Mouse (Mus musculus) CD4-positive helper T cell, adult 2 months (primary cell): ENCODE results near the gene Zfp683.
A peak's percentile ranks its signal among the peaks of the same experiment; 100 is the strongest.

Experiments
- DNase-seq: peaks from one replicate; pipeline ENCODE4 v3.0.0-alpha.2; 2012; ENCODE audit warnings: low read depth, missing footprints, low spot score

Gene Zfp683

DNA sequence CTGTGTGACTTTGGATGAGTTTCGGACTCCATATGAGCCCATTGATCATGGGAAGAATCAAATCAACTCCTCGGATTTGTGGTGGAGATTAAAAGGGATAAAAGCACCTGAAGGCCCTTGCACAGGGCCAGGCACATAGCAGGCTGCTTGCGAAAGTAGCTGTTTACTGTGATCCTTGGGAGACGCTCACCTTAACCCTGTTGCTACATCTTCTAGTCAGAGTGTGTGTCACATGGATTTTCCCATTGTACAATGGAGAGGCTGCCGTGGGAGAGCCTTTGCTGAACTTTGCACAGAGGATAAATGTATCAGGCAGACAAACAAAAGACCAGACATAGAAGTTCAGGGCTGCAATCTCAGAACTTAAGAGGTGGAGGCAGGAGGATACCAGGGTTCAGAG, 1.7 kb upstream of the Zfp683 start:
- no peak for DNase-seq

DNA sequence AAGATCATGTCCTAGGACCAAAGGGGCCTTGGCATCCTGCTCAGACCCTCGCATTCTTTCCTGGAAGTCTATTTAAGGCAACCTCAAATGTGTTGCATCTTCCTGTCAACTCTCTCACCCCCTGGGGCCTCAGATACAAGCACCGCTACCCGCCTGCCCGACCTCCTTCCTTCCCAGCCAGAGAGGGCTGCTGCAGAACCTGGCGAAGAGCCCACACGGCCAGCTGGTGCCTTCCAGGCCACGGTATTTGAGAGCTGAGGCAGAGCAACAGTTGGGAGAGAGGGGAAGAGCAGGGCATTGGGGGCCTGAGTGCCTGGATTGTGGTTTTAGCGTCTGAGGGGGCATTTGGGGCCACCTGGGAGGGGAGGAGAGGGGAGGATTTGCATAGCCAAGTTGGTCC, 1.1 kb upstream of the Zfp683 start:
- no peak for DNase-seq

DNA sequence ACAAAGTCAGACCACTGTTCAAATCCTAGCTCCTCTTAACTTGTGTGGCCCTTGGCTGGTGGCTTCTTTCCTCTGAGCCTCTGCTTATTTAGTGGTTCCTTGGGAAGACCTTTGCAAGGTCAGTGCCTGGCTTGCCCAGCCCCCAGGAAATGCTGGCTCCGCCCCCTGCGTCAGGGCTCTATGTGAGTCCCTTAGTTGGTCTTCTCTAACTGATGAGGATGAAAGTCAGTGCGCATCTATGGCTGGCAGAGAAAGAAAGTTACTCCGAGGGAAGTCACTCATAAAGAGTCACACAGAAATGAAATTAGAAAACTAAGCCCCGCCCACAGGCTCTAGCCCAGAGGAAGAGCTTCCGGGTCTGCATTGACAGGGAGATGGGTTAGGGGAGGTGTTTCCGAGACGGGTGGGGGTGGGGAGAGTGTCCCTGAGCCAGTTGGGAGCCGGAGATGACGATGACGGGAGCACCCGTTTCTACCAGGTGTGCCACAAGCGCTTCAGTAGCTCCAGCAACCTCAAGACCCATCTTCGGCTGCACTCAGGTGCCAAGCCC, 4.6 kb downstream of the Zfp683 start:
- DNase-seq = peak; percentile 87

DNA sequence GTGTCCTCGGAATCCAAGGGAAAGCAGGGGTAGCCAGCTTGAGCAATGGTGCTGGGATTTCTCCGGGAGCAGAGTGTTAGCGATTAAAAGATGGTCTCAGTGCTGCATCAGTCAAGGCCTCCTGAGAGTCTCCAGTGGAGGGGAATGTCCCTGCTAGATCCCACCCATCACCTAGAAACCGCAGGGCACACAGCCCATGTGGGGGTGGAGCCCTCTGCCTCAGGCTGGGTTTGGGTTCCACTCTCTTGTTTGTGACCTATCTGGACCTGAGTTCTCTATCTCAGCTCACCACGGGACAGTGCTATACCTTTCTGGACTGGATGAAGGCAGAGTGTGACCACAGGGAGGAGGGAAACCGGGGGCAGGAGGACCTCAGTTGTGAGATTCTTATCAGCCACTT, 5.3 kb downstream of the Zfp683 start:
- peak; percentile 73 for DNase-seq

DNA sequence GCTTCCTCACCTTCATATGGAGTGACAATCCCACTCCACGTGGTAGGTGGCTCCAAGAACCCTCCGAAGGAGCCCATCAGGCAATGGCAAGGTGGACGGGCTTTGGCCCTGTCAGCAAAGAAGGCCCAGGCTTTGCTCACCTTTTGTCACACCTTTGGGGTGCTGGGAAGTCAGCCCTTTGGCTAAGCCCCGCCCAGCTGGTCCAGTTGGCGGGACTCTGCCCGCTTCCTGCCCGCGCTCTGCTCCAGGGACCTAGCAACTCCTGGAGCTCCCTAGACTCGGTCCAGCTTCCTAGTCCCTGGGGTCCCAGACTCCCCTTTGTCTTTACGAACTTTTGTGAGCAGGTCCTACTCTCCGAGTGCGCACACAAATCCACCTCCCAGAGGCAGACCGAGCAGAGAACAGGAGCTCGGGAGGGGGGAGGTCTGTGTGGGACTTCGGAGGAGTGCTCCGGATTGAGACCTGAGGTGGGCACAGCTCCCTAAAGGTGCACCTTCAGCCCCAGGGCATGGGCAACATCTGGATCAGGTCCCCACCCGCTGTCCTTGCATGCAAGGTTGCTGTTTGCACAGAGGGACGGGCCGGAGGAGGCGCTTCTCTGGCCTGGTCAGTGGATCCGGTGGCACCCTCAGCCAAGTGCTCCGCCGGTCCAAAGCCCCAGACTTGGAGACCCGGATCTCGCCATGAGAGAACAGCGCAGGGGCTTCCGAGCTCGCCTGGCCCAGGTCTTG, 6.7 kb downstream of the Zfp683 start, which contains the start of gene Crybg2:
Gene Crybg2 (plus strand): TSS at position 681 of the 731 bp plus-strand sequence.
- DNase-seq = no peak

DNA sequence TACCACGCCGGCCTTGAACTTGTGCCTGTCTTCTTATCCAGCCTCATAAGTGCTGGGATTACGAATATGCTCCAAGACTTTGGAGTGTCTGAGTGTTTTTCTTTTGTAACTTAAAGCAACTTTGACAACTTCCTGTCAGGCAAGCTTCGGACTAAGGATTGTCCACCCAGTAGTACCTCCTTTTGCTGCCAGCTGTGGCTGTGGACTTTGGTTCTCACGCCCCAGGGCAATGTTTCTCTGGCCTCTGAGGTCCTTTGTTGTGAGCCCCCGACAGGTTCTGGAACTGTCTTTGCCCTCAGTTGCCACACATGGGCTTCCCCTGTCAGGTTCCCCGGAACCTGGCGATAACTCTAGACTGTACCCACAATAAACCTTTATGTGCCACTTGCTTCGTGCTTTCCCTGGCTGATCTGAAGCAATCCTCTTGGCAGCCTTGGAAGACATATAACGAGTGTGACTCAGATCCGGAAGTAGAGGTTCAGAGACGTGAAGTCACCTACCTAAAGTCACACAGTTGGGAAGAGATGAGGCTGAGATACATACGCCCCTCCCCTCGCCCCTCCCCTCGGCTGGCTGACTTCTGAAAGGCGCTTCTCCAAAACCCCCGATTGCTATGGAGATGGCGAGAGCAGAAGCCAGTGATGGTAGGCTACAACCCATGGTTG, 7.7 kb downstream of the Zfp683 start:
- peak; percentile 89 for DNase-seq

DNA sequence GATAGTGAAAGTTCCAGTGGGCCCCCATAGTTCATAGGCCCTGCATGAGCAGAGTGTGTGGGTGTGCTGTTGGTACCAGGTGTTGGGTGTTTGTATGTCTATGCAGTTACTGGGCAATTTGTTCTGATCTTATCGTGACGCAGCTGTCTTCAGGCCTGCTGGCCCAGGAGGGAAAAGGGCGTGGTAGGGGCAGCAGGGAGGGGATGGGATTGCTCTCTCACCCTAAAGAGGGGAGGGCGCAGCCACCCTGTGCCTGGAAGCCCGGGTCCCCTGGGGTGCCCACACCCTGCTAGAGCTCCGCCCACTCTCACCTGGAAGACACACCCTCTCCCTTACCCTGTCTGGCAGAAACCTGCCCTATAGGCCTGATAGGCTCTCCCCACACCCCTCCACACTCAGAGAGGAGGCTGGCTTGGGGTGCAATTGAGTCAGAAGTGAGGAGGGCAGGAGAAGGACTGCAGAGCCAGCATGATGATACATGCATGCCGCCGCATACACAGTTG, 8.4 kb downstream of the Zfp683 start:
- DNase-seq = peak; percentile 78

DNA sequence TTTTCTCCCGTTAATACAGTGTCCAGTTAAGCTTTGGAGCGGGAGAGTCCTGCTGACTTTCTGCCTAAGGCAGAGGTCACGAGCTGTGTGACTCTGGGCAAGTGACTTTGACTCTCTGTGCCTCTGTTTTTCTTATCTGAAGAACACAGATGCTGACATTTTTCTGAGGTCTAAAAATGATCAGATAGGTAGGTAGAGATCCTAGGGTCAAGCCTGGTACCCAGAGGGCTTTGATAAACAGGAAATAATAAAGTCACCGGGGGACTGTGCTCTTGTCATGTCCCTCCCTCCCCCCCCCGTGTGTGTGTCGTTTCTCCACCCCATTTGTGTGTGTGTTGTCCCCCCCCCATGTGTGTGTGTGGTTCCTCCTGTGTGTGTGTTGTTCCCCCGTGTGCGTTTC, 8.9 kb downstream of the Zfp683 start:
- peak; percentile 27 for DNase-seq

DNA sequence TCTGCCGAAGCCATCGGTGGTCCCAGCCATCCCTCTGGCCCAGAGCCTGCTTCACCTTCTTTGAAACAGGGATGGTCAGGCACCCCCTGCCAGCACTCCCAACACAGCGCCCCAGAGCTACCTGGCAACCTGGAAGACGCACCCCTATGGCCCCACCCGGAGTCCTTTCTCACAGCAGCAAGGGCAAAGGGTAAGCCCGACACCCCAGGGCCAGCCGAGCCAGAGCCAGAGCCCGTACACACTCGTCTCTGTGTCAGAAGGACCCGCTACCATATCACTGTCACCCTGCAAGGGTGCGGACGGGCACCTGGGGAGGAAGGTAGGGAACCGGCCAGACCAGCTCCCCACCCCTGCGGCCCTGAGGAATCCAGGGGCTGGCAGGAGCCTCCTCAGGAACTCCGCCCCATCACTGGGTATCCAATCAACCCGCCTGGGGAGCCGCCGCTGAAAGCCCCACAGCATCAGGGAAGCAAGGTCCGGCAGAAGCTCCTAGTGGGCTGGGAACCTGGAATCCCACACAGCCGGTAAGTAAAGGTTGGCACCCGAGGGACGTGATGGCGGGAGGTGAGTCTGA, 11.9 kb downstream of the Zfp683 start:
- no peak for DNase-seq

DNA sequence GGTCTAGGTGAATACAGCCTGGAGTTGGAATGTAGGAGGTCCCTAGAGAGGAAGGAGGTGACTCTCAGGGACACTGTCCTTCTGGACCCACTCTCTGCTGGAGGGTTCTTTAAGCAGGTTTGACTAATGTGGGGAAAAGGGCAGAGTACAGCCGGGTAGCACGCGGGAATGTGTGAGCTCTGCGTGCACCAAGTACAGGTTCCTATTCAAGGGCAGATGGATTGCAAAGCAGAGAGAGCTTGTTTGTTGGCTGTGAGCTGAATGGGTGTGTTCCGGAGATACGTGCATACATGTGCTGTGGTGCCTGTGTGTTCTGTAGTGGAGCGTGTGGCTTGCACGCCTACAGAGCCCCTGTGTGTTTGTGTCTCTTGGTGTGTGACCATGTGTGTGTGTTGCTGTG, 13.7 kb downstream of the Zfp683 start:
- DNase-seq = no peak

DNA sequence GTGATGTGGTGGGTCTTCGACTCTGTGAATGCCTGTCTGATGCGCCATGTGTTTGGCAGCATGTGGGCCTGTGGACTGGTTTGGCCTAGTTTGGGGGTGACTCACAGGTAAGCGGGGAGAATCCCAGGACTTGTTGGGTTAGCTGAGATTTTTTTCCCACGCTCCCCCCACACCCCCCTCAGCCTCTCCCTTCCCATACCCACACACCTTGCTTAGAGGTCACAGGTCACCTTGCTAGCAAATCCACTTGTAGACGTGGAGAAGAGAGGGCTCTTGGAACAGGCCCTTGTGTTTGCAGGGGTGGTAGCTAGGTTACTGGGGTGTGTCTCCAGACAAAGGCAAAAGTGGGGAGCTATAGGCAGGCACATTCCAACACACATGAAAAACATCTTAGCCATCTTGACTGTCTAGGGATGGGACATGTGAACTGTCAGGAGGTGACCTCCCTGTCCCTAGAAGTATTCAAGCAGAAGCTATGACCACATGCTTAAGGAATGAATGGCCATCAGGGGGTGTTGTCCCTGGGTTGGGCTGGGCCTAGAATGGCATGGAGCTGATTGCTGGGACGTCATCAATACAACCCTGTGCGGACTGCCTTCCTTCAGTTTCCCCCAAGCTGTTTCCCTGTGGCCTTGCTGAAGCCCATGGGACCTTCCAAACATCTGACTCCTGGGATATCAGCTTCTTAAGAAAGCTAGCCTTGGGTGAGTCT, 14.4 kb downstream of the Zfp683 start:
- no peak for DNase-seq

DNA sequence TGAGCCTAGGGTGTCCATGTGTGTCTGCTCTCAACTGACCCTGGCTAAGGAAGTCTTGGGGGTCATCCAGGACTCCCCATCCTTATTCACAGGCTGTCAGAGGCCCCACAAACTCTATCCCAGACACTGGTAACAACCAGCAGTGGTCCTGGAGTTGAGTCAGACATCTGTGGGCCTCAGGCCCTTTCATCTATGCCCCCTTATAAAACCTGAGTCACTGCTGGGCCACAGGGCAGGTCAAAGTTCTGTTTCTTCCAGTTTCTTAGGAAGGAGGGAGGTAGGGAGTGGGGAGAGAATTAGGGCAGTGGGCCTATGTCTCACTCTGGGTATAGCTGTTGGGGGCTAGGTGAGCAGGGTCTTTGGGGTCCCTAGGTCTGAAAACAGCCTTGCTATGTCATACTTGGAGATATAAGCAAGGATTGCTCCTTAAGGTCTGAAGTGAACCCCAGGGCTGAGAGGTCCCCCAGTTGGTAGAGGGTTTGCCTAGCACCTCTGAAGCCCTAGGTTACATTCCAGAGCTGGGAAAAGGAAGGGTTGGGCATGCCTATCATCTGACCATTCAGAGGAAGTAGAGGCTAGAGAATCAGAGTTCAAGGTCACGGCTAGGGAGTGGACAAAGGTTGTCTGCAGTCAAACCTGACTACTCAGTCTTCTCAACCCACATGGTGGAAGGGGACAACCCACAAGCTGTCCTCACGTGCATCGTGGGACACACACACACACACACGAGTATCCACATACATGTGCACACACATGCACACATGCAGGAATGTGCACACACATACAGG, 15.3 kb downstream of the Zfp683 start:
- no peak for DNase-seq

DNA sequence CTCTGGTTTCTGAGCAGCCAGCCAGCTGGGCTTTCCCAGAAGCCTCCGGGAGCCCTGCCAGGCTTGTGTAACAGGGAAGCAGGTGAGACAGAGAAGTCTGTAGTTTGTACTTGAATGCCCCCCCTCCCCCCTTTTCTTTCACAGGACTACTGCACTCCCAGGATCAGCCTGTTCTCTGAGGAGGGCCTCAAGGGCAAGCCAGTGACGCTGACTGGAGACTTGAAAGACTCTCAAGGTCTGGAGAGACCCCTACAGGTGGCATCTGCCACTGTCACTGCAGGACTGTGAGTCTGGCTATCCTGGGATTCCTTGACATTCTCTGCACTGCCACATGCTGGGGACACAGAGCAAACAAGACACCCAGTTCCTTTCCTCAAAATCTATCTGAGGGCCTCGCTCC, 25.1 kb downstream of the Zfp683 start:
- peak; percentile 74 for DNase-seq

DNA sequence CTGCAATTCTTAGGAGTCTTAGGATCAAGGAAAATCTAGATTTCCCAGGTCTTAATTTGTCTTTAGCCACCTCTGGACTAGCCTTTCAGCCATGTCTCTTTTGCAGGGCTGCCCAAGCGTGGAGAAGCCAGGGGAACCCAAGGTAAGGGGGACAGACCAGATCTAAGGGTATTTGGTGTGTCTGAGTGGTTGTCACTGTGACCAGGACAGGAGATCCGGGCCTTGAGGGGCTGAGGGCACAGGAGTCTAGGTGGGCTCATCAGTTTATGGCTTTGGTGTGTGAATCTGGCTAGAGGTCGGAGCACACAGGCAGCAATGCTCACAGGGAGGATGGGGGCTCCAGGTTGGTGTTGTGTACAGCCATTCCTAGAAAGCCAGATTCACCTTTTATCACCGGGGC, 27.0 kb downstream of the Zfp683 start:
- DNase-seq = no peak

DNA sequence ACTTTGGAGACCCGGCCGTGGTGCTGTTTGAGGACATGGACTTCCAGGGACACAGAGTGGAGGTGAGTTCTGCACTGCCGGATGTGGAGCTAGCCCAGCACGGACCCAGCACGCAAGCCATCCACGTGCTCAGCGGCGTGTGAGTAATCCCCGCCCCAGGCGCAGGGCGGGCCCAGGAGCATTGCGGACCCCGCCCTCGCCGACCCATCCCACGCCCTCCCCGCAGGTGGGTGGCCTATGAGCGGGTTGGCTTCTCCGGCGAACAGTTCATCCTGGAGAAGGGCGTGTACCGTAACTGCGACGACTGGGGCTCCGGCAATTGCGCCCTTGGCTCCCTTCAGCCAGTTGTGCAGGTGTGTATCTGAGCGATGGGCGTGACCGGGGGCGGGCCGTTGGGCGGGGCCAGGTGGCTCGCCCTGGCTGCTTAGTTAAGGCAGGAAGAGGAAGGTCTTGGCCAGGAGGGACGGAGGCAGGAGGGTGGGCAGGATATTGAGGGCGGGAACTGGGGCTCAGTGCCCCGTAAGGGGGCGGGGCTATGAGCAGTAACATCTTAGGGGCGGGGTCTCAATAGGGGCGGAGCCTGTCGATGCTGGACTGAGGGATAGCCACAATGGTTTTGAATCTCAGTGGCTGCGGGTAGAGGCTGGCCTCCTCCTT, 28.2 kb downstream of the Zfp683 start:
- peak; percentile 97 for DNase-seq

DNA sequence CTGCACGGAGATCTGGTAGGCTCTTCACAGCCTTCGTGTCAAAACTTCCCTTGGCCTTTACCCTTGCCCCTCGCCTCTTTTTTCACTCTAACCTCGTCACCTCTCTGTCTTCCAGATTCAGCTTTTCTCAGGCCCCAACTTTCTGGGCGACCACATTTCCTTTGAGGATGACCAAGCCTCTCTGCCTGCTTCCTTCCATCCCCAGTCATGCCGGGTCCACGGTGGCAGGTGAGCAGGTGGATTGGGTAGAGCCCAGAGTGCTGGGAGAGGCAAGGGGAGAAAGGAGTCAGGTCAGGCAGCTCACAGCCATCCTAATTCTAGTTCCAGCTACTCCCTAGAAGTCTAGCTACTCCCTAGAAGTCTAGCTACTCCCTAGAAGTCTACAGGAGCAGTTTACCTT, 28.8 kb downstream of the Zfp683 start:
- no peak for DNase-seq

DNA sequence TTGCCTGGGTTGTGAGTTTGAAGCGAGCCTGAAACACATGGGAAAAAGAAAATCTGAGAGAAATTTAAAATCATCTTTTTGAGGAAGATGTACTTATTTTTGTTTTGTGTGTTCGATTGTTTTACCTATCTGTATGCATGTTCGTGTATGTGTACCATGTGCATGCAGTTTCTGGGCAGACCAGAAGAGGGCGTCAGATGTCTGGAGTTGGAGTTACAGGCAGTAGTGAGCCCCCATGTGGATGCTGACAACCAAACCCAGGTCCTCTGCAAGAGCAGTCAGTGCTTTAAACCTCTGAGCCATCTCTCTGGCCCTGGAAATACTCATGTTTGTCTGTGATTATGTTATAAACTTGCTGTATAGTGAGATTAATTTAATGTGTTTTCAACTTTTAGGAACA, 31.4 kb downstream of the Zfp683 start:
- no peak for DNase-seq

DNA sequence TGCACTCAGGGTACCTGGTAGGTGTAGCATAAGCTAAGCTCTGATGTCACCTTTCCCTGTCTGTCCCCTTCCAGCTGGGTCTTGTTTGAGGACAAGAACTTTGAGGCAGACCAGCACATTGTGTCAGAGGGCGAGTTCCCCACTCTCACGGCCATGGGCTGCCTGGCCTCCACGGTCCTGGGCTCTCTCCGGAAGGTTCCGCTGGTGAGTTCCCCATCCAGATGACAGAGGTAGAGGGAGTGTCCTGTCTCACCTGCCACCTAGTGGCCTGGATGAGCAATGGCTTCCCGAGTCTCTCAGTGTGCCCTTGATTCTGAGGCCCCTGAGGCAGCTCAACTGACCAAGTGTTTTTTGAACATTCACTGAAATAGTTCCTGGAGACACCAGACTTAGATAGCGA, 33.8 kb downstream of the Zfp683 start:
- peak; percentile 71 for DNase-seq

DNA sequence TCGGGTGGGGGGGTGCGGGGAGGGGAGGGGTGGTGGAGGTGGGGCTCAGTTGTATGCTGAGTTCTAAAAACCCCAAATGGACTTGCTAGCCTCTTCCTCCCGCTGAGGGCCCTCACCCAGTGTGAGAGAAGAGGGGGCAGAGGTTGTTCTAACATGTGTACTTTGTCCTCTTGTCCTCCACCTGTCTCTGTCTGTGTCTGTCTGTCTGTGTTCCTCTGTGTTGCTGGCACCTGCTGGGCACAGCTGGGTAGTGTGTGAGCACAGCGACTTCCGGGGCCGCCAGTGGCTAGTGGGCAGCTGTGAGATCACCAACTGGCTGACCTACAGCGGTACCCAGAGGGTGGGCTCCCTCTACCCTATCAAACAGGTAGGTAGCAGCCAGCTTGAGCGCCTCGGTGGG, 35.4 kb downstream of the Zfp683 start:
- DNase-seq = no peak

DNA sequence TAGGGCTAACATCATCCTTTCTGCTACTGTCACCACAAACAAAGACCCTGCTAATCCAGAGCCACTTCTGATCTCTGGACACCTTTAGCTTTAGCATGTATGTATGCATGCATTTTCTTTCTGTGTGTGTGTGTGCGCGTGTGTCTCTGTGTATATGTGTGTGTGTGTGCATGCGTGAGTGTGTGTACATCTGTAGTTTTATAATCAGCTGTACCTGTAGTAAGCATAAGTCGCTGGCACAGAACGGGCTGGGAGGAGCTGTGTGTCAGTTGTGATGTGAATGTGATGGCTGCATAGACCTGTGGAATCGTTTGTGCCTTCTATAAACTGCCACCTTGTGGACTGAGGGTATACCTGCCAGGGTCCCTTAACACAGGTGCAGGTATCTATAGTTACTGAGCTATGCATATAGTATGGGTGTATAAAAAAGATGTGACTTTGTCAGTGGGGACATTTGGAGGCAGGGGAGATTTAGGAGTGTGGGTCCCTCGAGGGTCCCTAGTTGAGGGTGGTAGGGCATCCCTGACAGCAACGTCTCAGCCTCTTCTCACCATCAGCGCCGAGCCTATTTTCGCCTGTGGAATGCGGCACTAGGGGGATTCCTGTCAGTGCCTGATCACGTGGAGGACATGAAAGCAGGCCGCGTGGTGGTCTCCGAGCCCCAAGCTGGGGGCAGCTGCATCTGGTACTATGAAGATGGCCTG, 37.0 kb downstream of the Zfp683 start:
- peak; percentile 41 for DNase-seq
